Mouse (Mus musculus) lung, postnatal 4 days (tissue): ENCODE measurements around the gene Ltb.

Experiments
- DNase-seq, 2 experiments: peaks; one replicate each; pipeline ENCODE4 v3.0.0; 2021

Ltb gene

GRCm38 (mm10) chr17:35193881-35194843, at the start of gene Ltb:
Gene Ltb (plus strand): TSS chr17:35194439.
- DNase-seq = peak; percentile 63 to 64

- DNase-seq = no peak
These were observed 48.1 kb upstream of the Ltb start for GRCm38 (mm10) chr17:35146139-35146538.

- DNase-seq = no peak
These were observed 46.9 kb upstream of the Ltb start for GRCm38 (mm10) chr17:35147348-35147747.

DNA sequence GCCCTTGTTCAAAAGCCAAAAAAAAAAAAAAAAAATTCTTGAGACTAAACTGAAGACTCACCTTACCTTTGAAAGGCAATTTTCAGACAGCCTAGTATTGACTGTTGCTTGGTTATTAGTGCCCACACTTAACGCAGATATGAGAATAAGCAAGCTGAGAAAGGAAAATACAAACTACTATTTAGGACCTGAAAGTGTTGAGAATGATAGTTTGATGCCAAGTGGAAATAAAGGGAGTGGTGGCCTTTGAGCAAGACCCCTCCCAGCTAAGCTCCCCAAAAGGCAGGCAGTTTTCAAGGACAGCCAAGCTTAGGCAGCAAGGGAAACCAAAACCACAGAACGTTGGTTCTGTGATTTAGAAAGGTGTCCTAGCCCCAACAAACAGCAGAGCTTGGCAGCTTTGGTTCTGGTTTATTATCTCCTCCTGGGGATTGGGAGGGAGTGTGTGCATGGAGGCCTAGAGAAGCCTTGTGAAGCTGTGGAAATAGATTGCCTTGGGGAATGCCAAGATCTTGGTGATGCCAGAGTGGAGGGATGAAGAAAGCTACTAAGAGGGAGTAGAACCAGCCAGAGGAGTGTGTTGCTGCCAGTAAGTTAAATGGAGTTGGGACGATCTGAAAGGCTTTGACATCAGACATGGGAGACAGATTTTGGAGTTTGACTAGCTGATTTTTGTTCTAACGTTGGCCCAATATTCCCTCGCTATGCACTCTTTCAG, 46.2 kb upstream of the Ltb start:
- DNase-seq = no peak

GRCm38 (mm10) chr17:35152121-35152520, 42.1 kb upstream of the Ltb start:
- DNase-seq = no peak

- DNase-seq = no peak
These were observed 41.2 kb upstream of the Ltb start for GRCm38 (mm10) chr17:35153077-35153476.

DNA sequence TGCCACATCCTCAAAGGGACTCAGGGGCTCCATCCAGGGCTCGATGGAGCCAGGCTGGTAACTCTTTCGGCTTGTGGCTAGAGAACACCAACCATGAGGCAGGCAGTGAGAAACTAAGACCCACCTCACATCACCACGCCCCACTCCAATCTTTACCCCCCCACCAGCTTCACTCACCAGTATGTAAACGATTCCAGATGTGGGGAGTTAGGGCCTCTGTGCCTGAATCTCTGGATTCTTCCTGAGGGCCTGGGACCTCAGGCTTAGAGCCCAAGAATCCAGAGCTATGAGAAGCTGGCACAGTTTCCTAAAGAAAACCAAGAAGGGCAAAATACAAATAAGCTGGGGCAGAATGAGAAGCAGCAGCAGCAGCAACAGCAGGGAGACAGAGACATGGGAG, 40.3 kb upstream of the Ltb start:
- no peak for DNase-seq

GRCm38 (mm10) chr17:35154616-35155015, 39.6 kb upstream of the Ltb start:
- peak in 1 of 2 experiments; percentile 23 for DNase-seq

GRCm38 (mm10) chr17:35155451-35155850, 38.8 kb upstream of the Ltb start:
- DNase-seq = peak in 1 of 2 experiments; percentile 28

DNA sequence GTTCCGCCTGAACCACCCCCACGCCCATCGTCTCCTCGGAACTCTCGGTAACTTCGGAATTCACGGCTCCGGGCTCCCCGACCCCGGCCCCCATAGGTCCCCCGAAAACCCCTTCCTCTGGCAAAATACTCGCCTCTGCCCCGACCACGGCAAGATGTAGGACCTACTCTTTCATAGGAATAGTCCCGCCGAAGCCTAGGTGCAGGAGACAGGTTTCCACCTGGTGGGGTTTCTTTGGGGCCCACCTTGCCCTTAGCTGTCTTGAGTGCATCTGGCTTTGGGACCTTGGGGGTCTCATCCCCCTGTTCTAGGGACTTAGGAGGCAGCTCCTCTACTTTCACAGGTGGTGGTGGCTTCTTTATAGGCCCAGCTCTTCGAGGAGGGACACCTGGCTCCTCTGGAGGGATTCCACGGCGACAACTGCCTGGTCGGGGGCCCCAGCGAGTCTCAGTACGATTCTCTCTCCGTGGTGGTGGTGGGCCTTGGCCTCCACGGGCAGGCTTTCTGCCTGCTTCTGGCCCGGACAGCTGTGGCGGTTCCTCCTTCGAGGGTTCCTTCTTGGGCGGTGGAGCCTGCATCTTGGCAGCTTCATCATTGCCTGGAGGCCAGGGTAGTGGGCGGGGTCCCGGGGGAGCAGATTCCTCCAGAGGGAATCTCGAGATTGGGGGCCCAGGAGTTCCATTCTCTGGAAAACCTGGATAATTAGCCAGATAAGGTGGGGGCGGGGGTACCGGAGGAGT, 37.6 kb upstream of the Ltb start:
- DNase-seq = peak in 1 of 2 experiments; percentile 28

DNA sequence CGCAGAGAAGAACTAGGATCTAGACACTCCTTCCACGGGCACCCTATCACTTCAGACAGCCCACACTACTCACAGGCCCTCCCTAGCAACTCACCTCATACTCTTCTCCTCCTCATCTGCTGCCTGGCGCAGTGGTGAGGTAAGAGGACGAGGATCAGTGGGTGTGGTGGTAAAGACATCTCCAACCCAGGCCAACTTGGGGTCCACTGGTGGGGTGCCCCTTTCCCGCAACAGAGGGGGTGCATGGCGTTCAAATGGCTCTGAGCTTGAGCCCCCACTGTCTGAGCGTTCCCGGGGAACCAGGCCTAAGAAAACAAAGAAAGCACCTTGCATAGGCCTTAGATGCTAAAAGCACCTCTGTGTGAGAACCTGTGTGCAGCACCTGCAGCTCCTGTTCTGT, 37.0 kb upstream of the Ltb start:
- DNase-seq = no peak

GRCm38 (mm10) chr17:35157661-35158175, 36.5 kb upstream of the Ltb start:
- DNase-seq = peak in 1 of 2 experiments; percentile 24

DNA sequence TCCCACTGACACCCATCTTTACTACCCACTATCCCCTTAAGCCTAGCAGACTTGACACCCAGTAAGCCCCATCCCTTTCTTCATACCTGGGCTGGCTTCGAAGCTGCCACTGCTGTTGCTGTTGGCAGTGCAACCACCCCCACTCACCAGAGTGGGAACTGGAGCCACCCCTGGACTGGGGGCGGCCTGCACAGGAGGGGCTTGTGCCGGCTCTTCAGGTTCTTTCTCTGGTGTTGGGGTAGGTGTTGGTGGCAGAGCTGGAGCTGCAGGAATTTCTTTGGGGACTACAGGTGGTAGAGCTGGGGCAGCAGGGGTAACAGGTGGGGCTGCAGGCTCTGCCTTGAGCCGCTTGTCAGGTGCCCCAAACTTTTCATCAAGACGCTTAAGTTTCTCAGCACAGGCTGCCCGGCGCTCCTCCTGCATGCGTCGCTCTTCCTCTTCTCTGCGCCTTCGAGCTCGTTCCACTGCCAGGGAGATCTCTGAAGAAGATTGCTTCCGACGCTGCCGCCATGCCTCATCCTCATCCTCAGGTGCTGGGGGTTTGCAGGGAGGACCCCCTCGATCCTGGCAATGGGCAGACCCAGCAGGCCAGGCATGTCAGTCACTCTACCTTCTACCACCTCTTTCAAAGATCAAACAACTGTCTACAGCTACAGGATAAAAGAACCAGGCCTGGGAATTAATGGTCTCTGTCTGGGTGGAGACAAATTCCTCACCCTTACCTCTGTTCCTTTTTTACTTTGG, 35.2 kb upstream of the Ltb start:
- DNase-seq = peak in 1 of 2 experiments; percentile 17

DNA sequence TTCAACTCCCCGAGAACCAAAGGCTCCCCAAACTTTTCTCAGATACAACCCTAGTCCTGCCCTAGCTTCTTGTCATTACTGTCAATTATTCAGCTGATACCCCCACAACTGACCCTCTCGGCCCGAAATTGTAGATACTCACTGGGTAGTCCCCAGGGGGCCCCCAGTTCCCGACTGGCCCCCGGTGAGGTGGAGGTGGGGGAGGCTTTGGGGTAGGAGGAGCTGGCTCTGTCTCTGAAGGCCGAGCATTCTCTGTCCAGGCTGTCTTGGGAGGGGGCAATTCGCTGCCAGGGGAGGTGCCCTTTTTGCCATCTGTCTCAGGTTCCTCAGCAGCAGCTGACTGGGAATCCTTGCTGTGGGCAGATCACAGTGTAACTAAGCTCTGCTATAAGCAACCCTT, 34.6 kb upstream of the Ltb start:
- DNase-seq = peak in 1 of 2 experiments; percentile 20

- DNase-seq = peak in 1 of 2 experiments; percentile 24
These were observed 32.8 kb upstream of the Ltb start for GRCm38 (mm10) chr17:35161421-35161820.

DNA sequence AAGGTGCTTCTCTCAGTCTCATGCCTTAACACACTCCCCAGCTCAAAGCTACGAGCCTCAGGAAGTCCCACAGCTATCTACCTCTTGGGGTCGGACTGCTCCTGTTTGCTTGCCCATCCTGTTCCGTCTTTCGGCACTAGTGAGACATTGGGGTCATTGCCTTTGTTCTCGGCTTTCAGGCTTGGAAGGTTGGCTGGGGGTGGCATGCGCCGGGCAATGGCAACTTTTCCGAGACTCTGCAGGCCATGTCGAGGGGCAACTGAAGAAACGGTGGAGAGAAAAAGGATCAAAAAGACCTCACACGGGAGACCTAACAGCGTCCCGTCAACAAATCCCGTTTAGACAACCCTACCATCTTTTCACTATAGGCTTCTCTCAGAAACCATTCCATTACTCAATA, 32.1 kb upstream of the Ltb start:
- peak in 1 of 2 experiments; percentile 17 for DNase-seq

- peak; percentile 54 to 63 for DNase-seq
These were observed 31.5 kb upstream of the Ltb start for GRCm38 (mm10) chr17:35162730-35163129.

- DNase-seq = no peak
These were observed 30.7 kb upstream of the Ltb start for GRCm38 (mm10) chr17:35163326-35164081.

DNA sequence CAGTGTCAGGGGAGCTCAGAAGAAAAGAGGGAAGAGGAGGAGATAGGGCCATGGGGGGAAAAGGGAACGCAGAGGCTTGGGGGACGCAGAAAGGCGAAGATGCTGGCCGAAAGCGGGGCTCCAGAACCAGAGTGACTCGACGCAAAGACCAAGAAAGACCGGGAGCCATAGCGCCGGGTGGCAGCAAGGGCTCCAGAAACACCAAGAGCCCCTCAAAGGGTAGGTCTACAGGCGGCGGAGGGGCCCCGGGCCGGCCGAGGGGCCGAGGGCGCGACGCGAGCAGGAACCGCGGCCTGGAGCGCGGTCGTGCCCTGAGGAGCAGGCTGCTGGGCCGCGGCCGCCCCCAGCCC, 30.0 kb upstream of the Ltb start:
- peak in 1 of 2 experiments; percentile 47 for DNase-seq

DNA sequence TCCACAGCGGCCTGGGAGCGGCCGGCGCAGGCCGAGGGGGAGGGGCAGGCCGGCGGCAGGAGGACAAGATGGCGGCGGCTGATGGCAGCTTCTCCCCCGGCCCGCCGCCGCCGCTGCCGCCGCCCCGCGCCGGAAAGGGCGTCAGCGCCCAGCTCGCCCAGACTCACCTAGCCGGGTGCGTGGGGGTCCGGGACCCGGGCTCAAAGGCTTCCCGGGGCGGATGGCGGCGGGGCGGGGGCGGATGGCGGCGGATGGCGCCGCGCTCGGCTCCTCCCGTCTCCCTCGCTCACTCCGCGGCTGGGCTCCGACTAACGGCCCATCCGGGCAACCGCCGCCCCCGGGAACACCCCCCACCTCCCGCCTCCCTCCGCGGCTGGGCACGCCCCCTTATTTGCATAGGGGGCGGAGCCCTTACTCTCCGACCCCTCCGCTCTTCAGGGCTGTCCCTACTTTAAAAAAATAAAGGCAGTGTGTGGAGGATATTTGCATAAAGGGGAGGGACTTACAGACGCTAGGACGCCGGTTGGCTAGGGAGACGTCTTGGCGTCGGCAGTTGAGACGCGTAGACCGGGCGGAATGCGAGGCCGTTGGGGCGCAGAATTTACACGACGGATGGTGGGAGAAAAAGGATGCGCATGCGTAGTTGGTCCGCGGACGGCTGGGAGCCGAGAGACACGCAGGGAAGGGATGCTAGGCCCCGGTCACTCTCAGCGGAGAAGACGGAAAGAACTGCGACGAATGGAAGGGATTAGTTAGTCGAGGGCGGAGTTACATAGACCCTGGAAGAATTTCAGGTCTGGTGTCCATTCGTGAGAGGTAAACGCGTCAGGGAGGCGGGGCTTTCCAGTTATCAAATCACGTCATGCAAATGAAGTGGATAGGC, 29.4 kb upstream of the Ltb start, which contains the start of gene Prrc2a:
Gene Prrc2a, minus strand, starts transcription at position 330 of the 883 bp plus-strand sequence.
- peak; percentile 97 to 99 for DNase-seq
